Mouse (Mus musculus) left cerebral cortex, adult 2 months (tissue): ENCODE results near the gene Dsn1. TPM values are rescaled to one million over a fixed set of nuclear protein-coding genes. Genes with fewer than 3 reads are reported as not detected.

Experiments
- DNase-seq, 2 experiments: peaks; one replicate each; pipeline ENCODE4 v3.0.0; 2021 to 2022; ENCODE audit warnings: low spot score in 2 of 2, mixed read lengths in 1 of 2; ENCODE audit errors: extremely low spot score in 1 of 2
- H3K27ac ChIP-seq: fragments of 200-600 bp; 2 replicates; pipeline ENCODE4 v1.8.1; 2022
- H3K4me3 ChIP-seq: fragments of 200-600 bp; 2 replicates; pipeline ENCODE4 v1.8.1; 2022
- CTCF ChIP-seq: fragments of 200-600 bp; IDR thresholded peaks from 2 replicates; pipeline ENCODE4 v1.8.1; 2022; ENCODE audit warnings: antibody characterized with exemption, mild to moderate bottlenecking, moderate library complexity
- intact Hi-C: fragments of 180-260 bp; cut with DNase I; formaldehyde crosslinking; loops from one replicate; pipeline ENCODE4 v1.15.1; 2025
- total RNA-seq, 2 experiments: library from RNA; stranded (reverse); gene quantifications; 2 replicates each; pipeline ENCODE4 v1.2.3; 2021

Dsn1 gene
- total RNA-seq, 2 experiments from 2014 or later: 5.8 to 6.3 TPM

GRCm38 (mm10) chr2:156990727-156991431 lies 16.1 kb downstream of the Dsn1 start:
- TF ChIP-seq CTCF: peak; percentile 20; the same call in 1 of the 2 replicates
- Histone ChIP-seq H3K27ac (peak overlapping the region; percentile 97), H3K4me3 (peak overlapping the region; percentile 86)
- intact Hi-C loops: loop anchor here (2.0 kb wide), 1 partner anchor 50 kb away; no protein-coding TSS in a partner anchor
- peak in 1 of 2 experiments; percentile 22 for DNase-seq

DNA sequence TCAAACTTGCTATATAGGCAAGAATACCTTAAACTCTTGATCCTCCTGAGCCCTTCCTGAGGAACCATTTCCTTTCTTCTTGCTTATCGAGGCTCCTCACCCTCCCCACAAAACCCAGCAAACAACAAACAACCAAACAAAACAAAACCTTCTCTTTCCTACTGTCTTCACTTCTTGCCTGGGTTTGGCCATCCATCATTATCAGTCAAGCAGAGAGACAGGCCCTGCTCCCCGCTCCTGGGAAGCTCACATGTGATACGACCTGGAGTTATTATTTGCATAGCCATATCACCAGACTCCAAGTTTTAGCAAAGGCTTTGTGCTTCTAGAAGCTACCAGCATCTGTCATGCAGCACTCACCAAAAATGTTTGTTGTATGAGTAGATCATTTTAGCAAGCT lies 19.6 kb downstream of the Dsn1 start:
- DNase-seq: no peak
- Histone ChIP-seq H3K4me3 (no peak overlapping the region), H3K27ac (no peak overlapping the region)
- TF ChIP-seq CTCF: no peak
- intact Hi-C loops: no loop called here

- no peak for TF ChIP-seq CTCF
- Histone ChIP-seq H3K27ac (peak overlapping the region; percentile 19; the same call in 1 of the 2 replicates), H3K4me3 (no peak overlapping the region)
- intact Hi-C loops: no loop called here
- no peak for DNase-seq
These were observed 24.1 kb downstream of the Dsn1 start for GRCm38 (mm10) chr2:156982864-156983263.

DNA sequence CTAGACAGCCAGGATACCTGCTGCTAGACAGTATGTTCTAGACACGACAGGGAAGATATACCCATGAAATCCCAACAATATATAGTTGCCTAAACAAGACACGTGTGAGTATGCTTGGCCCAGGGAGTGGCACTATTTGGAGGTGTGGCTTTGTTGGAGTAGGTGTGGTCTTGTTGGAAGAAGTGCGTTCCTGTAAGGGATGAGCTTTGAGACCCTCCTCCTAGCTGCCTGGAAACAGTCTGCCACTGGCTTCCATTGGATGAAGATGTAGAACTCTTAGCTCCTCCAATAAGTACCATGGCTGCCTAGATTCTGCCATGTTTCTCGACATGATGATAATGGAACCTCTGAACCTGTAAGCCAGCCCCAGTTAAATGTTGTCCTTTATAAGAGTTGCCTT lies 25.7 kb downstream of the Dsn1 start:
- intact Hi-C loops: no loop called here
- DNase-seq: no peak
- Histone ChIP-seq H3K4me3 (no peak overlapping the region), H3K27ac (no peak overlapping the region)
- TF ChIP-seq CTCF: no peak

GRCm38 (mm10) chr2:156980059-156980458 lies 26.9 kb downstream of the Dsn1 start:
- TF ChIP-seq CTCF: no peak
- DNase-seq: no peak
- H3K4me3 ChIP-seq: no peak overlapping the region
- no peak overlapping the region for H3K27ac ChIP-seq
- intact Hi-C loops: no loop called here

DNA sequence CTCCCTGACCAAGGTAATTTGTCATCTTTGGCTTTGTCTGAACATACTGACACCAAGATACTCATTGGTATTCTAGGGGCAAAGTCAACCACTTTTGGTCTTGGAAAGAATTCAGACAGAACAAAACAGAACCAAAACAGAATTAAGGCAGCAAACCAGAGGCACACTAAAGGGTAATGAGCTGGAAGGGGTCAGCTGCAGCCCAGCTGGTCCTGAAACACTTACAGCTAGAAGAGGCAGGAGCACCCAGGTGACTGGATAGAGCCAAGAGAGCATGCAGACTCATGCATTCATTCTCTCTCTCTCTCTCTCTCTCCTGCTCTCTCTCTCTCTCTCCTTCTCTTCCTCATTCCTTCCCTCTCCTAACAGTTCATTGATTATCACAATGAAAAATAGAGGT lies 30.2 kb downstream of the Dsn1 start:
- no peak for DNase-seq

GRCm38 (mm10) chr2:156974967-156975366 lies 32.0 kb downstream of the Dsn1 start:
- TF ChIP-seq CTCF: no peak
- intact Hi-C loops: no loop called here
- DNase-seq: no peak
- Histone ChIP-seq H3K27ac (peak overlapping the region; percentile 83; the same call in 1 of the 2 replicates), H3K4me3 (no peak overlapping the region)

More for the DNA sequence above, 30.2 kb downstream of the Dsn1 start:
- H3K4me3 ChIP-seq: no peak overlapping the region
- intact Hi-C loops: no loop called here
- H3K27ac ChIP-seq: no peak overlapping the region
- TF ChIP-seq CTCF: no peak

DNA sequence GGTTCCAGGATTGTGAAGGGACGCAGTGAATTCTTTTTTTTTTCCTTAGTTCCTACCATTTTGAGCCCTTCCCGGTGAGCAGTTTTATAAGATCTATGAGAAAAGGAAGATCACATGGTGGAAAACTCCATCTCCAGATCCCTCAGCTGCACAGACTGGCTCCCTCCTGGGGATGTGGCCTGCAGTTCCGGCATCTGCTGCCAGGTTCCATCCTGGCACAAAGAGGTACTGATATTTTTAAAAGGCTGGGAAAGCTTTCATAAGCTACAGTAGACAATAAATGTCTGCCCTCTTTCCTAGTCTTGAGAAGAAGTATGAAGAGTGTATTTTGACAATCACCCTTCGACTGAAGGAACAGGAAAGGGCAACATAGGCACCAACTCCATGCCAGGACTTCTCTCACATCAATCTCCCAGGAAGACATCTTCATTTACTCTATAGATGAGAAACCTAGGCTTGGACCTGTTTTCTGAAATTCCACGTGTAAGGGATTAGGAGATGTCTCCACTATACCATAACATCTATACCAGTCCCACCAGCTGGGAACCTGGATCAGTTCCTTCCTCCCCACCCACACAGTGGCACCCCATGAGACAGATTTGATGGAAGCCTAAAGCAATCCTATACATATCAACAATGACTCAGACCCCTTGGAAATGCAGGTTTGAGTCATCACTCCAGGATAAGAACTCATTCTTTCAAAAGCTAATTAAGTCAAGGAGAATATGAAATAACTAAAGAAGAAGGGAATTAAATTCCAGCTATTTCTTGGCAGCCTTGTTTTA lies 33.4 kb downstream of the Dsn1 start:
- H3K4me3 ChIP-seq: no peak overlapping the region
- peak; percentile 51 to 72 for DNase-seq
- peak; percentile 32 for TF ChIP-seq CTCF
- intact Hi-C loops: loop anchor here (1.0 to 2.0 kb wide), 2 partner anchors 19 to 35 kb away; no protein-coding TSS in a partner anchor
- H3K27ac ChIP-seq: peak overlapping the region; percentile 83

- DNase-seq: no peak
- H3K4me3 ChIP-seq: no peak overlapping the region
- H3K27ac ChIP-seq: no peak overlapping the region
- no peak for TF ChIP-seq CTCF
- intact Hi-C loops: no loop called here
These were observed 36.7 kb downstream of the Dsn1 start for GRCm38 (mm10) chr2:156970253-156970652.

GRCm38 (mm10) chr2:156968501-156968900 lies 38.5 kb downstream of the Dsn1 start:
- intact Hi-C loops: no loop called here
- no peak overlapping the region for H3K4me3 ChIP-seq
- no peak for DNase-seq
- no peak for TF ChIP-seq CTCF
- H3K27ac ChIP-seq: no peak overlapping the region

DNA sequence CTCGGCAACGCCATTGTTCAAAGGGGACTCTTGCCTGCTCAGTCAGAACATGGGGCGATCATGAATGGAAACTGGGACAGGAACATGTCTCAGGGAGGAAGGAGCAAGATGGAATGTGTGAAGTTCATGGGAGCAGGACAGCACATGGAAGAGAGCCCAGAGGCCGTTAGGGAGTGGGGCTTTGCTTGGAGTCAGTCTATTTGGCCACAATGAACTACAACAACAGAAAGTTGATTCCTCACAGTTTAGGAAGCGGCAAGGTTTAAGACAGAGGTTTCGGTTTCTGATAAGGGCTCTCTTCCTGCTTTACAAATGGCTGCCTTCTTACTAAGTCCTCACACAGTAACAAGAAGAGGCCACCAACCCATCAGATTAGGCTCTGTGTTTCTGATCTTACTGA lies 39.6 kb downstream of the Dsn1 start:
- peak overlapping the region; percentile 40; the same call in 1 of the 2 replicates for H3K27ac ChIP-seq
- intact Hi-C loops: no loop called here
- TF ChIP-seq CTCF: no peak

DNA sequence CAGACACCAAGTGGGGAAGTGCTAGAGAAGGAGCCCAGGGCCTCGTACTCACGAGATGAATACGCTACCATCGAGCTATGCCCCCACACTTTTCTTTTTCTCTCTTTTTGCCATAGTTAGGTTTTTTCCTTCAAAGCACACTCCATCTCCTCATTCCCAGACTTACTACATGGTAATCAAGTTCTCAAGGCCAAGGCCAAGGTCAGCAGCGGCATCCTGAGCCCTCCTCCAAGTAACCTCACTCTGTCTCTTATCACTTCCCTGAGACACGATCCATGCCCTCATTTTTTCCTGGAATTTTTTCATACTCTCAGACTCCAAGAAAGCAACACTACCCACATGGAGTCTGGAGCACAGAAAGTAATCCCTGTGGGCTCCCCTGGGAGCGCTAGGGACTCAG lies 43.1 kb downstream of the Dsn1 start:
- DNase-seq: no peak
- TF ChIP-seq CTCF: no peak
- intact Hi-C loops: no loop called here
- H3K4me3 ChIP-seq: no peak overlapping the region
- no peak overlapping the region for H3K27ac ChIP-seq

More for the DNA sequence above, 39.6 kb downstream of the Dsn1 start:
- H3K4me3 ChIP-seq: no peak overlapping the region
- DNase-seq: no peak
